Mouse (Mus musculus): Measurements from ENCODE around the gene Clk4.
A peak's percentile ranks its signal among the peaks of the same experiment; 100 is the strongest.

Gene Clk4

GRCm38 (mm10) chr11:51261680-51262219, at the start of gene Clk4:
TSS of gene Clk4 (plus strand) at chr11:51261730.
- DNase-seq: no peak

- DNase-seq: no peak
Observed at GRCm38 (mm10) chr11:51214021-51214420, 47.5 kb upstream of the Clk4 start.

GRCm38 (mm10) chr11:51219396-51219980, 42.0 kb upstream of the Clk4 start:
- DNase-seq: no peak

GRCm38 (mm10) chr11:51220308-51220707, 41.2 kb upstream of the Clk4 start, which contains the start of gene Gm12569:
TSS of gene Gm12569 (plus strand) at chr11:51220473.
- no peak for DNase-seq

- no peak for DNase-seq
Observed at GRCm38 (mm10) chr11:51227104-51227503, 34.4 kb upstream of the Clk4 start.

- DNase-seq: no peak
Observed at GRCm38 (mm10) chr11:51234626-51235025, 26.9 kb upstream of the Clk4 start.

- no peak for DNase-seq
Observed at GRCm38 (mm10) chr11:51242897-51243296, 18.6 kb upstream of the Clk4 start.

- no peak for DNase-seq
Observed at GRCm38 (mm10) chr11:51257006-51257405, 4.5 kb upstream of the Clk4 start.

GRCm38 (mm10) chr11:51262342-51263285, 1.1 kb downstream of the Clk4 start, which contains the start of gene BC049762:
TSS of gene BC049762 (minus strand) at chr11:51263046.
- peak; percentile 99 for DNase-seq

- DNase-seq: peak; percentile 59 to 71
Observed at GRCm38 (mm10) chr11:51263286-51263831, 1.8 kb downstream of the Clk4 start.

GRCm38 (mm10) chr11:51264352-51264751, 2.8 kb downstream of the Clk4 start:
- peak; percentile 65 to 83 for DNase-seq

- peak in 1 of 2 experiments; percentile 19 for DNase-seq
Observed at GRCm38 (mm10) chr11:51265326-51265725, 3.8 kb downstream of the Clk4 start.

- DNase-seq: no peak
Observed at GRCm38 (mm10) chr11:51274418-51274817, 12.9 kb downstream of the Clk4 start.

- DNase-seq: peak; percentile 79 to 81
Observed at GRCm38 (mm10) chr11:51289564-51290041, 28.1 kb downstream of the Clk4 start, which contains the start of gene Col23a1. TSS of gene Col23a1 (plus strand) at chr11:51289920.

- peak; percentile 39 to 45 for DNase-seq
Observed at GRCm38 (mm10) chr11:51290066-51290955, 28.8 kb downstream of the Clk4 start.

- no peak for DNase-seq
Observed at GRCm38 (mm10) chr11:51293956-51294530, 32.5 kb downstream of the Clk4 start.

GRCm38 (mm10) chr11:51295742-51296141, 34.2 kb downstream of the Clk4 start:
- DNase-seq: no peak

- DNase-seq: no peak
Observed at GRCm38 (mm10) chr11:51298691-51299090, 37.2 kb downstream of the Clk4 start.

- no peak for DNase-seq
Observed at GRCm38 (mm10) chr11:51302396-51302795, 40.9 kb downstream of the Clk4 start.

GRCm38 (mm10) chr11:51303981-51304553, 42.5 kb downstream of the Clk4 start:
- DNase-seq: no peak

- DNase-seq: peak; percentile 50 to 55
Observed at GRCm38 (mm10) chr11:51308306-51308705, 46.8 kb downstream of the Clk4 start.

Measured in lung, adult 18-20 months (tissue).